Mouse (Mus musculus) CD8-positive naive resting alpha-beta T cell, adult 2 months (primary cell): Measurements from ENCODE around the gene Gle1.

Experiments used
- DNase-seq, 2 experiments: peaks; one replicate each; pipeline ENCODE4 v3.0.0; 2022; ENCODE audit warnings: low read depth in 2 of 2, low spot score in 2 of 2

The Gle1 gene

GRCm38 (mm10) chr2:29964354-29965249 lies 29.4 kb downstream of the Gle1 start:
- DNase-seq: no peak

DNA sequence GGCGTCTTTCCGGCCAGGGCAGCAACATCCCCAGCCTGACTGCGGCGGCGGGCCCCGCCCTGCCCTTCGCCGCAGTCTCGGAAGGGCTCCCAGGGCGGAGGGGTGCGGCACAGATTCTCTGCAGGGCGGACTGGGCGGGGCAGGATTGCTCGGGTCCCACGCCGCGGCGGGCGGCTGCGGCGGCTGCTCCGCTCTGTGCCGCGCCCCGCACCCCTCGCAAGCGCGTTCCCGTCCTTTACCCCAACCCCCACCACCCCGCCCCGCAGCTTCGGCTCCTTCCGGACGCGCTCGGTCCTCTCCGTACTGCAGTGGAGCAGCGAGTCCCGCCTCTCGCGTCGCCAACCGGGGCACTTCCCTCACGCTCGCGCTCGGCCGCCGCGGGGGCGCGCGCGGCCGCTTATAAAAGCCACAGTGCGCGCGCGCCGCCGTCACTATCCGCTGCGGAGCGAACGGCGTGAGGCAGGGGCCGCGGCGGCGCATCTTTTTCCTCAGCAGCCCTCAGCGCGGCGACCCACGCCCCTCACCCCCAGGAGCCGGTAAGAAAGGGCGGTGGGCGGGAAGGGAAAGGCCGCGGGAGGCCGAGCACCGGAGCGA lies 30.1 kb downstream of the Gle1 start, which contains the start of gene Sptan1:
TSS of gene Sptan1 (plus strand) at position 311 of the 594 bp plus-strand sequence.
- peak; percentile 85 to 90 for DNase-seq

DNA sequence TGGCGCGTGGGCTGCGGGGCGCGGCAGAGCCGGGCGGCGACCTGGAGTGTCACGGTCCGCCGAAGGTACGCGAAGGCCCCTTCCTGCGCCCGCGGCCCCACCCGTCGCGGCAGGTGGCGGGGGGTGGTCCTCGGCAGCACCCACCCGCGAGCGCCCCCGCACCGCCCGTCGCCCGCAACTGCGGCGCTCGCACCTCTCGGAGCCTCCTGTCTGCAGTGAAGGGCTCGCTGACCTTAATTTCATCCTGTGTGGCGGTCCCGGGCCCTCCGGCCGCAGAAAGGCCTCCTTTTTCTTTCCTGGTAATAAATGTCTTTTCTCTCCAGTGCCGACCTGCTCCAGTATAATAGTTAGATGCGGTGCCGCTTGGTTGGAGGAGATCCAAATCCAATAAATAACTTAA lies 30.7 kb downstream of the Gle1 start:
- DNase-seq: peak in 1 of 2 experiments; percentile 30

DNA sequence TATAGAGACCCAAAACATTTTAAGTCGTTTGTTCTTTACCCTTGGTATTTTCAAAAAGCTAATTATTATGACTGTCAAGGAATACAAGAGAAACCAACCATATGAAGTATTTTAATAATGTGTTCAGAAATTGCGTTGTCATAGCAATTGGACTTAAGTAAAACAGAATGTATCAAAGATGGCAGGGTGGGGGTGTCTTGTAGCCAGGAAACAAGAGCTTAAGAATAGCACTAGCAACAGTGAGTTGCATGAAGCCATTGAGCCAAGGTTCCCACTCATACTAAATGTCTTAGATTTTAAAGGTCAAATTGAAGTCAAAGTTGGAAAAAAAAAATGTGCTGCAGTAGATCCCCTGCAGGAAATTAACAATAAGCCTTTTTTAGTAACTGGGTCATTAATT lies 31.6 kb downstream of the Gle1 start:
- DNase-seq: no peak

DNA sequence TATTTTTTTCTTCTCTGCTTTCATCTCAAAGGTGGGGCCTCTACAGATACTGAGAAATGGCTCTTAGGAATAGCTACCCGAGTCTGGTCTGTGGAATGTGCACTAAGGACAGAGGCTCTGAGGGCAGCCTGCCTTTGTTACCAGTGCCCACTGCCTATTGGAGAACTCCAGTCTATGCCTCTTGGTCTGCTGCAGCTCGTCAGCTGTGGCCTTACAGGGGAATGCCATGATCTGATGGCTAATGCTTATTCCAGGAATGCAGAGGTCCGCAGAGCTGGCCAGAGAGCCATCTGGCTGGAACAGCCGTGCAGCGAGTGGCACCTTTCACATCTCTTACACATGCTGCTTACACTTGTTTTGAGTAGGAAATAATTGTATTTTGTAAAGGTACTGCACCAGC lies 32.5 kb downstream of the Gle1 start:
- no peak for DNase-seq

- DNase-seq: no peak
Measured at GRCm38 (mm10) chr2:29968638-29969037, 33.4 kb downstream of the Gle1 start.

GRCm38 (mm10) chr2:29971838-29972635 lies 36.8 kb downstream of the Gle1 start:
- DNase-seq: no peak

DNA sequence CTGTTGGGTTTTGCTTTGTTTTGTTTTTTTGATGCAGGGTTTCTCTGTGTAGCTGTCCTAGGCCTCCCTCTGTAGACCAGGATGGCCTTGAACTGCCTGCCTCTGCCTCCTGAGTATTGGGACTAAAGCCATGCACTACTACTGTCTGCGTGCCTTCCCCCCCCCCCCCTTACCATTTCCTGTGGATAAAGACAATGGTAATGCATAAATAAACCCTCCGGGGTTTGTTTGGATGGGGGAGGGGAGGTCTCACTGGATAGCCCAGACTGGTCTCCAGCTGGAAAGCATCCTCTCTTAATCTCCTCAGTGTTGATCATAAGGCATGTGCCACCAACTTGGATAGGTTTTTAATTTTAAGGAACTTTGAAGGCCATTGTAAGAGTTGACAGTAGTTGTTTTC lies 38.3 kb downstream of the Gle1 start:
- DNase-seq: no peak

- peak; percentile 26 to 60 for DNase-seq
Measured at GRCm38 (mm10) chr2:29977307-29977706, 42.1 kb downstream of the Gle1 start.

DNA sequence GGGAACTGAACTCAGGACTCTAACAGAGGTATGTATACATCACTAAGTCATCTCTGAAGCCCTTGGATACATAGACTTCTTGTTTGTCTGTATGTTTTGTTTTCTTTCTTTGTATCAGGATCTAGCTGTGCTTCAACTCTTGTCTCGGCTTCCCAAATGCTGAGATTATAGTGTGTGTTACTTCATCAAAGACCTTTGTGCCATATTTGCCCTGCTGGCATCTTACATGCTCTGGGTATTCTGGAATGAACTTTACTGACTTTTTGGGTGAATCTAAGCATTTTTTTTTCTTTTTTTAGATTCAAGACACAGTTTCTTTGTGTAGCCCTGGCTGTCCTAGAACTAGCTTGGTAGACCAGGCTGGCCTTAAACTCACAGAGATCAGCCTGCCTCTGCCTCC lies 45.4 kb downstream of the Gle1 start:
- no peak for DNase-seq

DNA sequence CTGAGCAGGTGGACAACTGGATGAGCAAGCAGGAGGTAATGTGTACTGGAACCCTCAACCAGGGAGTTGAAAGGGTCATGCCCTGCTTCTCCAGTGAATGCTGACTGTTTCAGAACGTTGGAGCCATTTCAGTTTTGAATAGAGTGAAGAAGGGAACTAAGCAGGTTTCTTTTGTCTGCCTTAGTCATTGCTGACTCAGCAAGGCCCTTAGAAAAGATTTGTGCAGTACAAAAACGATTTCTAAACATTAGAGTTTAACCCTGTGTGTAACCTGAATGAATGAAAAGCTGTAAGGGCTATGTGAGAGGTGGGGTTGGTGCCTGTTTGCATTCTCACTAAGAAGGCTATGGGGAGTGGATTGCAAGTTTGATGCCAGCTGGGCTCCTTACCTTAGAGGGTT lies 56.7 kb downstream of the Gle1 start:
- no peak for DNase-seq

DNA sequence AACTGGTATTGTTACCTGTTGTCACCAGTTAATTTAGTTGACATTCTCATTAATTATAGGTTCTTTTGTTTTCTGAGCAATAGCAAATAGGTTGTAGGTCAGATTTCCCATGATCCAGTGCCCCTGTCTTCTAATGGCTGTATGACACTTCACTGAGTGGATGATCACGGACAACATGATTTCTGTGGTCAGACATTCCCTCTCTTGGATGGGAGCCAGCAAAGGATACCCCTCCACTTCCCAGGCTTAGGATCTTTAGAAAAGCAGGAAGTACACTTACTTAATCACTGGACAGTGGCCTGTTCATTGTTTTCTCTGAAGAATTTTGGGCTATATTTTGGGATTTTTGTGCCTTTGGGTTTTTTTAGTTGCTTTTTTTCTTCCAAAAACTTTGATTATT lies 73.9 kb downstream of the Gle1 start:
- DNase-seq: no peak
